Mouse (Mus musculus): ENCODE measurements around the gene Gm7879. TPM values are rescaled to one million over a fixed set of nuclear protein-coding genes. Genes with fewer than 3 reads are reported as not detected.

The Gm7879 gene
- polyA plus RNA-seq, 1 experiment from 2014 or later: not detected

DNA sequence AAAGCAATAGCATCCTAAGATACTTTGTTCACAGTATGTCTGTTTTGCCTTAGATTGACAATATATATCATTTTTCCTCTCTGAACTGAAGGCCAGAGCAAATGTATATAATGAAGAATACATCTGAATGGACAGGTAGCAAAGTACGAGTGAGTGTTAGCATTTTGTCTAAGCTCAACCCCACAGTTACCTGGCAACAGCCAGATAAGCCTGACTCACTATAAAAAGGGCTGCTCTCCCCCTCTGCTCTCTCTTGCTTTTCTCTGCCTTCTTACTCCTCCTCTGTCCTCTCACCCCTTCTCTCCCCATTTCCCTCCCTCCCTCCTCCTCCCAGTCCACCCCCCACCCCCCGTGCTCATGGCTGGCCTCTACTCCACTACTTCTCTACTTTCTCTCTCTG lies 20.3 kb downstream of the Gm7879 start:
- H3K4me1 ChIP-seq (replicated peaks; ENCODE audit: control insufficient read depth, insufficient read depth, low read length): no peaks in the 10 kb centered on the region
- no peaks in the 10 kb centered on the region for H3K36me3 ChIP-seq (ENCODE audit: control insufficient read depth, insufficient read depth)
- ATAC-seq: no peak
- no peaks in the 10 kb centered on the region for H3K9me3 ChIP-seq (ENCODE audit: control insufficient read depth, low read length)
- no peak overlapping the region for H3K4me2 ChIP-seq (ENCODE audit: low read length)
- no peak overlapping the region for H3K27ac ChIP-seq (ENCODE audit: low read length)
- WGBS: 38% methylated on average over 2 of the region's 2 CpGs
- H3K27me3 ChIP-seq (replicated peaks; ENCODE audit: control insufficient read depth, insufficient read depth, low read length): no peaks in the 10 kb centered on the region
- H3K9ac ChIP-seq (replicated peaks; ENCODE audit: low read depth, low read length): no peak overlapping the region
- no peak overlapping the region for H3K4me3 ChIP-seq (replicated peaks; ENCODE audit: low read length)

- Histone ChIP-seq H3K36me3 (ENCODE audit: control insufficient read depth, insufficient read depth) (no peaks in the 10 kb centered on the region), H3K27ac (ENCODE audit: low read length) (no peak overlapping the region), H3K4me2 (ENCODE audit: low read length) (peak overlapping the region; percentile 60), H3K27me3 (replicated peaks; ENCODE audit: control insufficient read depth, insufficient read depth, low read length) (no peaks in the 10 kb centered on the region), H3K9me3 (ENCODE audit: control insufficient read depth, low read length) (no peaks in the 10 kb centered on the region), H3K4me1 (replicated peaks; ENCODE audit: control insufficient read depth, insufficient read depth, low read length) (peaks cover 5% of the 10 kb centered on the region), H3K4me3 (replicated peaks; ENCODE audit: low read length) (peak overlapping the region; percentile 36), H3K9ac (replicated peaks; ENCODE audit: low read depth, low read length) (no peak overlapping the region)
- ATAC-seq: peak; percentile 45; the same call in 1 of the 2 replicates
- 31% methylated on average over 9 of the region's 9 CpGs for WGBS
Measured at GRCm38 (mm10) chr5:43947330-43947977, 34.5 kb downstream of the Gm7879 start.

DNA sequence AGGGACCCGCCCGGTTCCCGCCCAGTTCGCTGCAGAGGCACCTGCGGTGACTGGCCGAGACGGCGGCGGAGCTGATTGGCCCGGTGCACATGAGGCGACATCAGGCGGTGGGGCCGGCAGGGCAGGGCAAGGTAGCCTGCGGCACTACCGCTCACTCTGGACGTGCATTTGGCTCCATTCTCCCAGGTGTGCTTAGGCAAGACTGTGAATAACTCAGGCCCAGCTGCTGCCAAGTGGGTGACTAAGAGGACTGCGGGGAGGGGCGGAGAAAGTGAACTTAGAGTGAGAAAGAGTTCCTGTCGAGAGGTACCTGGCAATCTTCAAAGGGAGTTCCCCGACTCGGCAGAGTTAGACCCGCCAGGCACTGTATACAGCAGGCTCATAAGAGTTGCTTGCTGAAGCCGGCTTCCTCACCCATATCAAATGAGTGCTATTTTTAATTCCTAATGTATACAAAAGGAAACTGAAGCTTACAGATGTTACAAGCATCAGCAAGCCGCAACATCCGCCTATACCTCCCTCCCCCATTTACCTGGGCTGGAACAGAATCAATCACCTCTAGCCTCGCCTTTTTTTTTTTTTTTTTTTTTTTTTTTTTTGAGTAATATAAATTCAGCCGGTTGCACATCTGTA lies 35.3 kb downstream of the Gm7879 start:
- Histone ChIP-seq H3K27ac (ENCODE audit: low read length) (no peak overlapping the region), H3K36me3 (ENCODE audit: control insufficient read depth, insufficient read depth) (no peaks in the 10 kb centered on the region), H3K4me3 (replicated peaks; ENCODE audit: low read length) (peak overlapping the region; percentile 36), H3K4me2 (ENCODE audit: low read length) (peak overlapping the region; percentile 60), H3K4me1 (replicated peaks; ENCODE audit: control insufficient read depth, insufficient read depth, low read length) (peaks cover 5% of the 10 kb centered on the region), H3K9me3 (ENCODE audit: control insufficient read depth, low read length) (no peaks in the 10 kb centered on the region), H3K9ac (replicated peaks; ENCODE audit: low read depth, low read length) (no peak overlapping the region), H3K27me3 (replicated peaks; ENCODE audit: control insufficient read depth, insufficient read depth, low read length) (no peaks in the 10 kb centered on the region)
- under 1% methylated on average over 27 of the region's 27 CpGs for WGBS
- ATAC-seq: peak; percentile 83

- Histone ChIP-seq H3K36me3 (ENCODE audit: control insufficient read depth, insufficient read depth) (no peaks in the 10 kb centered on the region), H3K27ac (ENCODE audit: low read length) (no peak overlapping the region), H3K4me3 (replicated peaks; ENCODE audit: low read length) (no peak overlapping the region), H3K4me2 (ENCODE audit: low read length) (peak overlapping the region; percentile 32), H3K27me3 (replicated peaks; ENCODE audit: control insufficient read depth, insufficient read depth, low read length) (no peaks in the 10 kb centered on the region), H3K4me1 (replicated peaks; ENCODE audit: control insufficient read depth, insufficient read depth, low read length) (peaks cover 5% of the 10 kb centered on the region), H3K9me3 (ENCODE audit: control insufficient read depth, low read length) (no peaks in the 10 kb centered on the region), H3K9ac (replicated peaks; ENCODE audit: low read depth, low read length) (0 out of 2 replicates have a peak overlapping the region, but pooled peaks have one; percentile 6)
- 2% methylated on average over 8 of the region's 8 CpGs for WGBS
- 0 out of 2 replicates have a peak, but pooled peaks have one; percentile 23 for ATAC-seq
Measured at GRCm38 (mm10) chr5:43948748-43949275, 35.9 kb downstream of the Gm7879 start.

DNA sequence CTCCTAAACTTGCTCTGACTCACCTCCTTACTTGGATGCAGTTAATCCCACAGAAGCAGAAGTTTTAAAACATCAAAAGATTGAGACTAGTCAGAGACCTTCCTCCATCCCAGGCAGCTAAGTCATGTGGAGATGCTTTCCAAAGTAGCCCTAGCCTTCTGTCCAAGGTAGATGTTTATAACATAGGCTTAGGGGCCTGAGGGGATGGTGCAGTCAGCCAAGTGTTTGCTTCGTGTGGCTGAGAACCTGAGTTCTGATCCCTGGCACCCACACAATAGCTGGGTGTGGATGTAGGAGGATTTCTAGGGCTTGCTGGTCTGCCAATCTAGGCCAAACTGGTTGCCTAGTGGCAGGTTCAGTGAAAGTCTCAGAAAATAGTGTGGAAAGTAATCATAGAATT lies 40.3 kb downstream of the Gm7879 start:
- Histone ChIP-seq H3K4me3 (replicated peaks; ENCODE audit: low read length) (no peak overlapping the region), H3K4me2 (ENCODE audit: low read length) (no peak overlapping the region), H3K9me3 (ENCODE audit: control insufficient read depth, low read length) (no peaks in the 10 kb centered on the region), H3K36me3 (ENCODE audit: control insufficient read depth, insufficient read depth) (no peaks in the 10 kb centered on the region), H3K4me1 (replicated peaks; ENCODE audit: control insufficient read depth, insufficient read depth, low read length) (no peaks in the 10 kb centered on the region; the same call in 1 of the 2 replicates), H3K27ac (ENCODE audit: low read length) (no peak overlapping the region), H3K9ac (replicated peaks; ENCODE audit: low read depth, low read length) (no peak overlapping the region), H3K27me3 (replicated peaks; ENCODE audit: control insufficient read depth, insufficient read depth, low read length) (no peaks in the 10 kb centered on the region)
- WGBS: 70% methylated on average over 1 of the region's 1 CpGs
- ATAC-seq: no peak

- 84% methylated on average over 3 of the region's 3 CpGs for WGBS
- Histone ChIP-seq H3K4me1 (replicated peaks; ENCODE audit: control insufficient read depth, insufficient read depth, low read length) (no peaks in the 10 kb centered on the region), H3K27ac (ENCODE audit: low read length) (no peak overlapping the region), H3K4me2 (ENCODE audit: low read length) (no peak overlapping the region), H3K9me3 (ENCODE audit: control insufficient read depth, low read length) (no peaks in the 10 kb centered on the region), H3K9ac (replicated peaks; ENCODE audit: low read depth, low read length) (no peak overlapping the region), H3K27me3 (replicated peaks; ENCODE audit: control insufficient read depth, insufficient read depth, low read length) (no peaks in the 10 kb centered on the region), H3K36me3 (ENCODE audit: control insufficient read depth, insufficient read depth) (no peaks in the 10 kb centered on the region), H3K4me3 (replicated peaks; ENCODE audit: low read length) (no peak overlapping the region)
- no peak for ATAC-seq
Measured at GRCm38 (mm10) chr5:43959884-43960440, 47.0 kb downstream of the Gm7879 start.

DNA sequence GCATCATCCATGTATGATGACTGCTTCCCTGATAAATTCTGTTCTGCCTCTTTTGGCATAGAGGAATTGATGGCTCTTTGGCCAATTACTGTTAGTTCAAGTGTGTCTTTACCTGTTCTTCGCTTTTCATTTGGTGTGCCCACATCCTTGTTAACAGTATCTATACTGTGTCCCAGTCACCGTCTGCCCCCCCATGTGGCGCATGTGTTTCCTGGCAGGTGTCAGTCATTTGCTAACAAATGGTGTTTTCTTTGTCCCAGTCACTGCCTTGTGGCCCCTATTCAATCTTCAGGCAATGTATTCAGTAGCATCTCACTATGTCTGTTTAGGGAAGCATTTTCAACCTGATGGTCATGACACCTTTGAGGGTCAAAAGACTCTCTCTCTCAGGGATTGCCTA lies 48.1 kb downstream of the Gm7879 start:
- no peak overlapping the region for H3K27ac ChIP-seq (ENCODE audit: low read length)
- 93% methylated on average over 3 of the region's 3 CpGs for WGBS
- ATAC-seq: no peak

More for the DNA sequence above, 48.1 kb downstream of the Gm7879 start:
- H3K4me3 ChIP-seq (replicated peaks; ENCODE audit: low read length): no peak overlapping the region
- no peak overlapping the region for H3K4me2 ChIP-seq (ENCODE audit: low read length)
- no peak overlapping the region for H3K9ac ChIP-seq (replicated peaks; ENCODE audit: low read depth, low read length)
- no peaks in the 10 kb centered on the region for H3K9me3 ChIP-seq (ENCODE audit: control insufficient read depth, low read length)
- H3K36me3 ChIP-seq (ENCODE audit: control insufficient read depth, insufficient read depth): no peaks in the 10 kb centered on the region
- no peaks in the 10 kb centered on the region for H3K4me1 ChIP-seq (replicated peaks; ENCODE audit: control insufficient read depth, insufficient read depth, low read length)
- H3K27me3 ChIP-seq (replicated peaks; ENCODE audit: control insufficient read depth, insufficient read depth, low read length): no peaks in the 10 kb centered on the region

Other genes starting within 250 kb of the Gm7879 start
- gene Bst1, start 94.3 kb upstream of the Gm7879 start, polyA plus RNA-seq (2015; fragmentation: Nextera tagmentation; extraction: Ambion mirVana): not detected in 2 replicates
- gene Fbxl5, start 91.5 kb upstream of the Gm7879 start, polyA plus RNA-seq (2015; fragmentation: Nextera tagmentation; extraction: Ambion mirVana): 81.4 and 88.2 TPM in 2 replicates
- 2.4 and 2.9 TPM in 2 replicates for gene Cd38, start 44.6 kb upstream of the Gm7879 start, polyA plus RNA-seq (2015; fragmentation: Nextera tagmentation; extraction: Ambion mirVana)
- gene Fgfbp1, start 68.6 kb downstream of the Gm7879 start, polyA plus RNA-seq (2015; fragmentation: Nextera tagmentation; extraction: Ambion mirVana): 7.9 and 10.0 TPM in 2 replicates
- gene Prom1, start 188.9 kb downstream of the Gm7879 start, polyA plus RNA-seq (2015; fragmentation: Nextera tagmentation; extraction: Ambion mirVana): 34.5 and 39.0 TPM in 2 replicates

All from forebrain, embryonic 16.5 days (tissue).